Mouse (Mus musculus): ENCODE data around the gene Vps13c. TPM values are rescaled to one million over a fixed set of nuclear protein-coding genes. Genes with fewer than 3 reads are reported as not detected.
A peak's percentile ranks its signal among the peaks of the same experiment; 100 is the strongest.

Vps13c gene
- polyA plus RNA-seq, 1 experiment from 2014 or later: 4.0 TPM

- WGBS: 7% methylated on average over 8 of the region's 8 CpGs
- no peaks in the 10 kb centered on the region for H3K36me3 ChIP-seq (replicated peaks)
- H3K27me3 ChIP-seq (replicated peaks; ENCODE audit: low read depth, poor library complexity, severe bottlenecking): no peaks in the 10 kb centered on the region
- peaks cover 32% of the 10 kb centered on the region for H3K4me1 ChIP-seq
- peak; percentile 85 for DNase-seq (ENCODE audit: low spot score)
- no peaks in the 10 kb centered on the region for H3K9me3 ChIP-seq
- H3K27ac ChIP-seq (replicated peaks): peak overlapping the region; percentile 73
- H3K4me3 ChIP-seq: peak overlapping the region; percentile 21
These were observed 26.4 kb upstream of the Vps13c start for GRCm38 (mm10) chr9:67813665-67814337.

GRCm38 (mm10) chr9:67816172-67816928, 23.8 kb upstream of the Vps13c start:
- H3K4me1 ChIP-seq: peaks cover 32% of the 10 kb centered on the region
- 70% methylated on average over 2 of the region's 2 CpGs for WGBS

GRCm38 (mm10) chr9:67817898-67818667, 22.1 kb upstream of the Vps13c start:
- Histone ChIP-seq H3K4me3 (no peak overlapping the region), H3K27me3 (replicated peaks; ENCODE audit: low read depth, poor library complexity, severe bottlenecking) (no peaks in the 10 kb centered on the region), H3K27ac (replicated peaks) (no peak overlapping the region), H3K4me1 (peaks cover 28% of the 10 kb centered on the region), H3K9me3 (no peaks in the 10 kb centered on the region), H3K36me3 (replicated peaks) (no peaks in the 10 kb centered on the region)
- 52% methylated on average over 10 of the region's 10 CpGs for WGBS
- no peak for DNase-seq (ENCODE audit: low spot score)

More at GRCm38 (mm10) chr9:67816172-67816928, 23.8 kb upstream of the Vps13c start:
- Histone ChIP-seq H3K27me3 (replicated peaks; ENCODE audit: low read depth, poor library complexity, severe bottlenecking) (no peaks in the 10 kb centered on the region), H3K36me3 (replicated peaks) (no peaks in the 10 kb centered on the region), H3K9me3 (no peaks in the 10 kb centered on the region), H3K27ac (replicated peaks) (no peak overlapping the region), H3K4me3 (no peak overlapping the region)
- no peak for DNase-seq (ENCODE audit: low spot score)

DNA sequence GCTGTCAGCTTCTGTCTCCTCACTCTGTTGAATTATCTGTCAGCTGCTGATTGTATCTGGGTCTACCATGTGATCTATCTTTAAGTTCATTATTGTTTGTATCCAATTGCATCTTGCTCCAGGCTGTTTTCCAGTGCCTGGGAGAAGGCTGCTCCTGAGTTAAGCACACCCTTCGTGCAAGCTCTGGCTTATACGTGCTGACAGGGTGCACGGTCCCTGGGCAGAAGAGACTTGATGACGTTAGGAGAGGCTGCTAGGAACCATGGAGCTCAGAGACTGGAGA, 21.6 kb upstream of the Vps13c start:
- WGBS: 86% methylated on average over 4 of the region's 4 CpGs
- no peak for DNase-seq (ENCODE audit: low spot score)

GRCm38 (mm10) chr9:67823131-67823530, 17.1 kb upstream of the Vps13c start:
- no peaks in the 10 kb centered on the region for H3K9me3 ChIP-seq
- peak; percentile 17 for DNase-seq (ENCODE audit: low spot score)
- no peak overlapping the region for H3K27ac ChIP-seq (replicated peaks)
- H3K36me3 ChIP-seq (replicated peaks): no peaks in the 10 kb centered on the region
- WGBS: 57% methylated on average over 5 of the region's 5 CpGs
- H3K27me3 ChIP-seq (replicated peaks; ENCODE audit: low read depth, poor library complexity, severe bottlenecking): no peaks in the 10 kb centered on the region
- H3K4me1 ChIP-seq: peaks cover 12% of the 10 kb centered on the region
- no peak overlapping the region for H3K4me3 ChIP-seq

More for the DNA sequence above, 21.6 kb upstream of the Vps13c start:
- Histone ChIP-seq H3K36me3 (replicated peaks) (no peaks in the 10 kb centered on the region), H3K9me3 (no peaks in the 10 kb centered on the region), H3K27ac (replicated peaks) (no peak overlapping the region), H3K27me3 (replicated peaks; ENCODE audit: low read depth, poor library complexity, severe bottlenecking) (no peaks in the 10 kb centered on the region), H3K4me3 (no peak overlapping the region), H3K4me1 (peaks cover 30% of the 10 kb centered on the region)

GRCm38 (mm10) chr9:67825527-67825926, 14.7 kb upstream of the Vps13c start:
- no peak overlapping the region for H3K4me3 ChIP-seq
- H3K36me3 ChIP-seq (replicated peaks): no peaks in the 10 kb centered on the region
- WGBS: 84% methylated on average over 7 of the region's 7 CpGs
- peaks cover 9% of the 10 kb centered on the region for H3K4me1 ChIP-seq
- H3K9me3 ChIP-seq: no peaks in the 10 kb centered on the region
- no peak overlapping the region for H3K27ac ChIP-seq (replicated peaks)
- peaks cover 22% of the 10 kb centered on the region for H3K27me3 ChIP-seq (replicated peaks; ENCODE audit: low read depth, poor library complexity, severe bottlenecking)
- no peak for DNase-seq (ENCODE audit: low spot score)

GRCm38 (mm10) chr9:67828182-67828581, 12.0 kb upstream of the Vps13c start:
- Histone ChIP-seq H3K9me3 (no peaks in the 10 kb centered on the region), H3K36me3 (replicated peaks) (no peaks in the 10 kb centered on the region), H3K27ac (replicated peaks) (no peak overlapping the region), H3K4me1 (peaks cover 28% of the 10 kb centered on the region), H3K4me3 (no peak overlapping the region), H3K27me3 (replicated peaks; ENCODE audit: low read depth, poor library complexity, severe bottlenecking) (peaks cover 49% of the 10 kb centered on the region)
- 12% methylated on average over 3 of the region's 3 CpGs for WGBS
- DNase-seq (ENCODE audit: low spot score): peak; percentile 61

DNA sequence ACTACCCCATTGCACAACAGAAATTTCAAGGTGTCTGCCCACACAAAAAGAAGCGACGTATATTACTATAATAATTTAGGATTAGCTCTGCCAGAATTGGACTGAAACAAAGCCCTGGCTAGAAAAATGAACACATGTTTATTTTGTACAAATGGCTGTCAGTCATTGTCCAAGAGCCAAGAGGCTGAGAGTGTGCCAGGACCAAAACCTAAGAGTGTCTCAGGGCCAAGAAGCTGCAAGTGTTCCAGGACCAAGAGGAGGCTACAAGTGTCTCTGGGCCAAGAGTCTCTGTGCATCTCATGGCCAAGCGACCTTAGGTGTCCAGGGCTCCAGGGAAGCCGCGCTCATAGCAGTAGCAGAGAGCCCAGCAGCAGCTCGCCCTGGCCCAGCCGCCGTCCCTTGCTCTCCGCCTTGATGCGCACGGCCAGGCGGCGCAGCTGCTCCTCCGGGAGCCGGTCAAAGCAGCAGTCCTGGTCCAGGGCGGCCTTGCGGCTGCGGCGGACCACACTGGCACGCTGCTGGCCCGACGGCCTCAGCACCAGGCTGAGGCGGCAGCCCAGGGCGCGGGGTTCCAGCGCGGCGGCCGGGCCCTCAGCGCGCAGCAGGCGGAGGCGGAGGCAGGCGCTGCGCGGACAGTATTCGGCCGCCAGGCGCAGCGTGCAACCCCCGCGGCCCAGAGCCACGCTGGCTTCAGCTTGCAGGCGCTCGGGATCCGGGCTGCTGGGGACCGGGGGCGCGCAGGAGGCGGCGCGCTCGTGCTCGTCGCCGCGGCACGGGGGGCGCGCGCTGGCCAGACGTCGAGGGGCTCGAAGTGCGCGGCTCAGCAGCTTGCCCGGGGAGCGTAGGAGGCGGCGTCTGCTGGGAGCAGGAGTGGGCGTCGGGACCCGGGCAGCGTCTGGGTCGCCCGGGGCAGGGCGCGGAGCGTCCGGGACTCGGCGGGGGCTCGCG, 9.5 kb upstream of the Vps13c start:
- 2% methylated on average over 84 of the region's 84 CpGs for WGBS
- Histone ChIP-seq H3K4me3 (peak overlapping the region; percentile 68), H3K9me3 (0 out of 2 replicates have a peak, but pooled peaks cover 2% of the 10 kb centered on the region), H3K36me3 (replicated peaks) (no peaks in the 10 kb centered on the region), H3K27me3 (replicated peaks; ENCODE audit: low read depth, poor library complexity, severe bottlenecking) (peaks cover 58% of the 10 kb centered on the region), H3K4me1 (peaks cover 23% of the 10 kb centered on the region), H3K27ac (replicated peaks) (peak overlapping the region; percentile 70)
- DNase-seq (ENCODE audit: low spot score): peak; percentile 81

GRCm38 (mm10) chr9:67831359-67832045, 8.7 kb upstream of the Vps13c start:
- Histone ChIP-seq H3K4me1 (peaks cover 23% of the 10 kb centered on the region), H3K36me3 (replicated peaks) (no peaks in the 10 kb centered on the region), H3K27ac (replicated peaks) (peak overlapping the region; percentile 70), H3K27me3 (replicated peaks; ENCODE audit: low read depth, poor library complexity, severe bottlenecking) (peaks cover 58% of the 10 kb centered on the region), H3K9me3 (0 out of 2 replicates have a peak, but pooled peaks cover 2% of the 10 kb centered on the region), H3K4me3 (peak overlapping the region; percentile 68)
- no peak for DNase-seq (ENCODE audit: low spot score)
- WGBS: under 1% methylated on average over 57 of the region's 57 CpGs

GRCm38 (mm10) chr9:67832046-67832605, 8.1 kb upstream of the Vps13c start, which contains the start of gene C2cd4a:
C2cd4a (minus strand) TSS chr9:67832330.
- Histone ChIP-seq H3K4me3 (peak within 1 kb of the TSS; percentile 68), H3K27me3 (replicated peaks; ENCODE audit: low read depth, poor library complexity, severe bottlenecking) (peaks cover 58% of the 10 kb centered on the region), H3K36me3 (replicated peaks) (no peaks in the 10 kb centered on the region), H3K27ac (replicated peaks) (peak within 1 kb of the TSS; percentile 70), H3K4me1 (peaks cover 23% of the 10 kb centered on the region), H3K9me3 (0 out of 2 replicates have a peak, but pooled peaks cover 2% of the 10 kb centered on the region)
- WGBS: 4% methylated on average over 20 of the region's 20 CpGs
- peak; percentile 81 for DNase-seq (ENCODE audit: low spot score)

- 0 out of 2 replicates have a peak, but pooled peaks cover 2% of the 10 kb centered on the region for H3K9me3 ChIP-seq
- no peak for DNase-seq (ENCODE audit: low spot score)
- 80% methylated on average over 5 of the region's 5 CpGs for WGBS
- H3K4me3 ChIP-seq: no peak overlapping the region
- peaks cover 23% of the 10 kb centered on the region for H3K4me1 ChIP-seq
- no peak overlapping the region for H3K27ac ChIP-seq (replicated peaks)
- H3K27me3 ChIP-seq (replicated peaks; ENCODE audit: low read depth, poor library complexity, severe bottlenecking): peaks cover 45% of the 10 kb centered on the region
- H3K36me3 ChIP-seq (replicated peaks): no peaks in the 10 kb centered on the region
These were observed 5.7 kb upstream of the Vps13c start for GRCm38 (mm10) chr9:67834535-67834934.
